Mouse (Mus musculus): Measurements from ENCODE around the gene Lztr1. TPM values are rescaled to one million over a fixed set of nuclear protein-coding genes. Genes with fewer than 3 reads are reported as not detected.

Gene Lztr1
- 76.8 and 85.5 TPM in 2 replicates for polyA plus RNA-seq (2015; fragmentation: Nextera tagmentation; extraction: Ambion mirVana)

DNA sequence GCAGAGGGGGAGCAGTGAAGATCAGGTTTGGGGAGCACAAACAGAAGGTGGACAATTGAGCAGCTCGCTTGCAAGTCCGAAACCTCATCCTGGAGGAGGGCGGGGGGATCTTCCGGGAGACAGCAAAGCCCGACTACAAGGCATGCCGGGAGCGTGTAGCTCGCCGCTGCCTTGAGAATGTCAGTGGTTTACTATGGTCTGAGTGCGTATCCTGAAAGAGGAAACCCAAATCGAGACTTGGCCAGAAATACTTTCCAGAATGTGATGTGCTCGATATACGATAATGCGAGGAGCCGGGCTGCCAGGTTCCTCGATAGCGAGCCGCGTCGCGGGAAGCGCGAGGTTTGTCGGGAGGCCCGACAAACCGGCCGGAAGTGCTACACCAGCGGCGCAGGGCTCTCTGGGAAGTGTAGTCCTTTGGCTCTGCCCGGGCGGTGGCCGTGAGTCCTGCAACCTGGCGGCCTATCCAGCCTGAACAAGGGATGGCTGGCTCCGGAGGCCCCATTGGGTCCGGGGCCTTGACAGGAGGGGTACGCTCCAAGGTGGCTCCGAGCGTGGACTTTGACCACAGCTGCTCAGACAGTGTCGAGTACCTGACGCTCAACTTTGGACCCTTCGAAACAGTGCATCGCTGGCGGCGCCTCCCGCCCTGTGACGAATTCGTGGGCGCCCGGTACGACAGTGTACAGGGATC, at the start of gene Lztr1:
Gene Lztr1, plus strand, starts transcription at position 143 of the 694 bp plus-strand sequence.

DNA sequence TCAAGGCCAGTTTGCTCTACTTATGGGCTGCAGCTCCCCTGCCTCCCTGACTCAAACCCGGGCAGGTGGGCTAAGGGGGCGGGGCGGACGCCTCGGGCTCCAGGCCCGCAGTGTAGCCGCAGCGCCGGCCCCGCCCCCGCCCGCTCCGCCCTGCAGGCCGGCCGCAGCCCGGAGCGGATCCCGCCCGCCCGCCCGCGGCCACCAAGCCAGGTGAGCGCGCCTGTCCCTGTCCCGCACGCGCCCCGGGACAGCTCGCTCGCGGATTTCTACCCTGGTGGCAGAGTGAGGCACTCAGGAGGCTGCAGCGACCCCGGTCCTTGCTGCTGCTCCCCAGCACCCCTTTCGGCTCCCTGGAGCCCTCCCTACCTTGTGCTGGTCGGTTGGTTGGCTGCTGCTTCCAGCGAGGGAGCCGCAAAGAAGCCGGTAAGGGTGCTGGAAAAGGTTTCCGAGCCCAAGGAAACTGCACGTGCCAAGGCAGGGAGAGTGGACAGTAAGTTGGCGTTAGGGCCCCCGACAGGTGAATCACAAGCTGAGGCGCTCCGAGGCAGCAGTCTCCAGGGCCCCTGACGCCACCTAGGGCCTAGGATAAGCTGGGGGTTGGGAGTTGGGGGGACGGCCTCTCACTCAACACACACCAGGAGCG, 18.9 kb upstream of the Lztr1 start, which contains the start of gene Aifm3:
Gene Aifm3, plus strand, starts transcription at position 143 of the 643 bp plus-strand sequence.

DNA sequence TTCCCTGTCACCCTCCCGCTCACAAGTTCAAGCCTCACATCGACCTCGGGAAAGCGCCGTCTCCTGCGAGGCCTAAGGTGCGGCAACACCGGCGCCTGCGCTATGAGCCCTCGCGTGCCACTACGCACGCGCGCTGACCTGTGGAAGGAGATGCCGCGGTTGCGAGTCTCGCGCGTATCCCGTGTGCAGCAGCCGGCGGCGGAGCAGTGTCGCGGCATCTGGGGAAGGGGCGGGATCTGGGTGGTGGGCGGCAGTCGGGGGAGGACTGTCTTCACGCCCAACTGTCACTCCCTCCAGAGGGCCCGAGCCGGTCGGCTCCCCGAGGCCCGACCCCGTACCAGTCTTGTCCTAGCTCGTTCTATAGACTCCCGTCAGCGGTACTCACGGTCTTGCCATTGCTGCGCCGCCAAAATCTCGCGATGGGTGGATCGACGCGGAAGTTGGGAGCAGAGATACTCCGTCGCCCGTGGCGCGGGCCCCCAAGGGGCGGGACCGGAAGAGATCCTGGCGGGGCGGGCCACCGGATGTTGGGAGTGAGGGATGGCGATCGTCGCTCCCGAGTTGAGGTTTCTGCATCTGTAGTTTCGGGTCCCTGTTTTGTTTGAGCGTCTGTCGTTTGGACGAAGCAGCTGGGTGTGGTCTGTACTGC, 22.3 kb downstream of the Lztr1 start, which contains the start of gene Thap7:
Gene Thap7, minus strand, starts transcription at position 497 of the 649 bp plus-strand sequence.

DNA sequence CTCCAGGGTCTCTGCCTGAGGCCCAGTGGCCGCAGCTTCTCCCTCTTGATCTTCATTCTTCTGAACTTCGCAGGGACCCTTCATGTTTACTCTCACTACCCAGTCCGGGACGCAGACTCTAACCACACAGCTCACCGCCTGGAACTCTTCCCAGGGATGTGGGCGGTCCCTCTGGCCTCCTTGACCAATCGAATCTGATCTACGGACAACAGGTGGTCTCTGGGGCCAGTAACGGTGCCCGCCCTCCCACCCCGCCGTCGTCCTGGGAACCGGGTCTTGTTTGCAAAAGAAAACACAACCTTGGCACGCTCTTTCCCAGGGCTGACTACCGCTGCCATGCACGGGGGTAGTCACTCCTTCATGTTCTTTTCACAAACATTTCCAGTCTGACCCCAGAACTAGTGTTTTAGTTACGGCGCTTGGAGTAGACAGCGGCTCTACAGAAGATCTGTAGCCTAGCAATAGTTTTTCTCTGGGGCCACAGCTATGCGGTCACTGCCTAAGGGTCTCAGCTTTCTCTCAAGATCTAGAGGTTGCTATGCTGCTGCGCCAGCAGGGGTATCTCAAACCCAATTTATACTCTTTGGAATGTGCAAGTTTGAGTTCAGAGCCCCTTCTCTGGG, 52.8 kb downstream of the Lztr1 start, which contains the start of gene Lrrc74b:
Gene Lrrc74b, minus strand, starts transcription at position 120 of the 623 bp plus-strand sequence.

DNA sequence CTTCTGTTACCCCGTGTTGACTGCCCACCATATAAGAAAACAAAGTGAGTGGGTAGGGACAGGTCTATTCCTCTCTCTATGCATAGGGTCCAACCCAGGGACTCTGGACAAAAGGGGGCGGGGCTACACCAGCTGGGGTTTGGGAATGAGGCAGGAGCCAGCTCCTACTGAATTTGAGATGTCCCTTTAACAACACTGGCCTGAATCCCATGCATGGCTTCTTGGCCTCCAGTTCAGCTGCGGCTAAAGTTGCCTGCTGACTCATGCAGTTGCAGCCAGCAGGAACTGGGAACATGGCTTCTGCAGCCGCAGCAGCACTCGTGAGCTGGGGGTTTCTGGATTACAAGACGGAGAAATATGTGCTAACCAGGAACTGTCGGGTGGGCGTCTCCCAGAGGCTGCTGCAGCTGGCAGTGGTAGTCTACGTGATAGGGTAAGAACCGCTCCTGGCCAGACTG, 53.3 kb downstream of the Lztr1 start, which contains the start of gene P2rx6:
Gene P2rx6, plus strand, starts transcription at position 135 of the 458 bp plus-strand sequence.

Other genes with a start within 250 kb of the Lztr1 start
- 146 and 185 TPM in 2 replicates for gene Tmem191c, start 232.6 kb upstream of the Lztr1 start, polyA plus RNA-seq (2015; fragmentation: Nextera tagmentation; extraction: Ambion mirVana)
- gene Serpind1, start 177.3 kb upstream of the Lztr1 start, polyA plus RNA-seq (2015; fragmentation: Nextera tagmentation; extraction: Ambion mirVana) = 6.0 and 10.8 TPM in 2 replicates
- gene Snap29, start 102.7 kb upstream of the Lztr1 start, polyA plus RNA-seq (2015; fragmentation: Nextera tagmentation; extraction: Ambion mirVana) = 16.9 and 17.1 TPM in 2 replicates
- 43.5 and 57.2 TPM in 2 replicates for gene Pi4ka, start 102.4 kb upstream of the Lztr1 start, polyA plus RNA-seq (2015; fragmentation: Nextera tagmentation; extraction: Ambion mirVana)
- gene Crkl, start 56.7 kb upstream of the Lztr1 start, polyA plus RNA-seq (2015; fragmentation: Nextera tagmentation; extraction: Ambion mirVana) = 58.6 and 60.4 TPM in 2 replicates
- gene Aifm3, start 19.1 kb upstream of the Lztr1 start, polyA plus RNA-seq (2015; fragmentation: Nextera tagmentation; extraction: Ambion mirVana) = 10.7 and 14.5 TPM in 2 replicates
- gene Thap7, start 22.4 kb downstream of the Lztr1 start, polyA plus RNA-seq (2015; fragmentation: Nextera tagmentation; extraction: Ambion mirVana) = 63.9 and 64.6 TPM in 2 replicates
- gene Lrrc74b, start 52.6 kb downstream of the Lztr1 start, polyA plus RNA-seq (2015; fragmentation: Nextera tagmentation; extraction: Ambion mirVana) = 2.1 and 2.5 TPM in 2 replicates
- gene P2rx6, start 53.2 kb downstream of the Lztr1 start, polyA plus RNA-seq (2015; fragmentation: Nextera tagmentation; extraction: Ambion mirVana) = 3.3 TPM in 2 replicates
- 55.4 and 58.7 TPM in 2 replicates for gene Slc7a4, start 74.5 kb downstream of the Lztr1 start, polyA plus RNA-seq (2015; fragmentation: Nextera tagmentation; extraction: Ambion mirVana)
- 16.9 and 20.5 TPM in 2 replicates for gene Smpd4, start 110.7 kb downstream of the Lztr1 start, polyA plus RNA-seq (2015; fragmentation: Nextera tagmentation; extraction: Ambion mirVana)
- gene Ccdc74a, start 137.8 kb downstream of the Lztr1 start, polyA plus RNA-seq (2015; fragmentation: Nextera tagmentation; extraction: Ambion mirVana) = 38.1 and 38.7 TPM in 2 replicates
- 31.0 and 35.2 TPM in 2 replicates for gene Med15, start 224.2 kb downstream of the Lztr1 start, polyA plus RNA-seq (2015; fragmentation: Nextera tagmentation; extraction: Ambion mirVana)

Data from neural tube, postnatal 0 days (tissue).